ENCODE assay signal across 14 mouse cellular contexts in the genomic region with DNA sequence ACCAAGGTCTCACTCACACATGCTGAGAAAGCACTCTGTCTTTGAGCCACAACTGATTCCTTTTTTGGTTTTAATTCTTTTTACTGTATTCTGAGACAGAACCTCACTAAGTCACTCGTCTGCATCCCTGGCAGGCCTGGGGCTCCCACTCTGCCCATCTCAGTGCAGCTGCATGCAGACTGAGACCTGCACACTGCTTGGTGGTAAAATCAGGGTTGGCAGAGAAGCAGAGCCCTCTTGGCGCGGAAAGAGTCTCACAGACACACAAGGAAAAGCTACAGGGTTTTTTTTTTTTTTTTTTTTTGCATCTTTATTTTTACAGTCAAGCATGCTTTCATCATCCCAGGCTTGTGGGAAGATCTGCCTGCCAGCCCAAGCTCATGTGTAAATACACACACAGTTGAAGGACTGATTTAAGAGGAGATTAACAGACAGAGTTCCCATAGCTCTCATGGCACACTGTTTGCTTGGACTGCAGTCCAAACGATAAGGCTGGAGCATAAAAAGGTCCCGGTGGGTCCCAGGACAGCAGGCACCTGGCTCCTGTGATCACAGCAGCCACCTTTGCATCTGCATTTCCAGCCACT. TPM values are rescaled to one million over a fixed set of nuclear protein-coding genes. Genes with fewer than 3 reads are reported as not detected.
A peak's percentile ranks its signal among the peaks of the same experiment; 100 is the strongest.
DNase-seq lines count a peak whose midpoint lies in the region; ATAC-seq and TF ChIP-seq lines count a peak whose summit lies in the region.
"Had no signal": no experiment of that assay in that cellular context is flagged by ENCODE, and none has a peak within 500 bp of the region (broad histone marks: within the 10 kb centered on the region; RNA-seq: fewer than 3 reads in every experiment).

A gene (plus strand): TSS at position 443 of the 587 bp plus-strand sequence.

- H3K9ac ChIP-seq in lung, embryonic 16.5 days (ENCODE audit: low read length): no peak within 1 kb of the TSS
- H3K9ac ChIP-seq in embryonic facial prominence, embryonic 13.5 days: no peak within 1 kb of the TSS
- H3K9ac ChIP-seq in intestine, embryonic 15.5 days: no peak within 1 kb of the TSS
- H3K9ac ChIP-seq: heart, embryonic 13.5 days; hindbrain, embryonic 15.5 days had no signal

- no peaks in the 10 kb centered on the region for H3K9me3 ChIP-seq in lung, embryonic 16.5 days (ENCODE audit: control insufficient read depth, low read length)
- 0 out of 2 replicates have a peak, but pooled peaks cover 2% of the 10 kb centered on the region for H3K9me3 ChIP-seq in embryonic facial prominence, embryonic 13.5 days
- no peaks in the 10 kb centered on the region for H3K9me3 ChIP-seq in intestine, embryonic 15.5 days
- H3K9me3 ChIP-seq: limb, embryonic 10.5 days had no signal

- ATAC-seq in lung, embryonic 16.5 days (ENCODE audit: low read depth): peak; percentile 45; the same call in 1 of the 2 replicates
- no peak for ATAC-seq in embryonic facial prominence, embryonic 13.5 days (ENCODE audit: insufficient number of reproducible peaks, insufficient read depth, low FRiP score, low TSS enrichment, low read depth)
- ATAC-seq in intestine, embryonic 15.5 days: peak; percentile 72

- no peak within 1 kb of the TSS for H3K27ac ChIP-seq in lung, embryonic 16.5 days (ENCODE audit: low read length)
- H3K27ac ChIP-seq in embryonic facial prominence, embryonic 13.5 days: 0 out of 2 replicates have a peak within 1 kb of the TSS, but pooled peaks have one; percentile 48
- peak within 1 kb of the TSS; percentile 37; the same call in 1 of the 2 replicates for H3K27ac ChIP-seq in intestine, embryonic 15.5 days
- H3K27ac ChIP-seq in gastrocnemius, adult 2 months: no peak within 1 kb of the TSS
- H3K27ac ChIP-seq: heart, embryonic 13.5 days; hindbrain, embryonic 15.5 days; limb, embryonic 10.5 days had no signal

- DNase-seq in lung, postnatal 4 days: no peak
- DNase-seq in right cerebral cortex, postnatal 14 days: peak; percentile 17
- DNase-seq in gastrocnemius, adult 2 months: no peak
- DNase-seq in spleen, postnatal 10 days (ENCODE audit: low spot score in 2 of 2): no peak
- DNase-seq: kidney, postnatal 10 days; thymus, adult 18-20 months had no signal

- WGBS in lung, embryonic 16.5 days: 21% methylated on average over 5 of the region's 5 CpGs
- WGBS in embryonic facial prominence, embryonic 13.5 days: 48% methylated on average over 5 of the region's 5 CpGs
- WGBS in intestine, embryonic 15.5 days: 34% methylated on average over 5 of the region's 5 CpGs

- no peak within 1 kb of the TSS for H3K4me3 ChIP-seq in lung, embryonic 16.5 days (ENCODE audit: low read length)
- H3K4me3 ChIP-seq in embryonic facial prominence, embryonic 13.5 days: no peak within 1 kb of the TSS
- no peak within 1 kb of the TSS for H3K4me3 ChIP-seq in intestine, embryonic 15.5 days (replicated peaks)
- H3K4me3 ChIP-seq in gastrocnemius, adult 2 months: no peak within 1 kb of the TSS
- H3K4me3 ChIP-seq: heart, embryonic 13.5 days; hindbrain, embryonic 15.5 days; limb, embryonic 10.5 days had no signal

- peaks cover 7% of the 10 kb centered on the region for H3K4me1 ChIP-seq in lung, embryonic 16.5 days (replicated peaks; ENCODE audit: control insufficient read depth, insufficient read depth, low read length)
- peaks cover 5% of the 10 kb centered on the region; the same call in 1 of the 2 replicates for H3K4me1 ChIP-seq in embryonic facial prominence, embryonic 13.5 days
- peaks cover 16% of the 10 kb centered on the region for H3K4me1 ChIP-seq in intestine, embryonic 15.5 days (replicated peaks)
- H3K4me1 ChIP-seq: heart, embryonic 13.5 days; hindbrain, embryonic 15.5 days had no signal

- no peak for TF ChIP-seq CTCF in gastrocnemius, adult 2 months (IDR thresholded peaks at IDR 0.05)

- no peaks in the 10 kb centered on the region for H3K36me3 ChIP-seq in lung, embryonic 16.5 days (ENCODE audit: control insufficient read depth, insufficient read depth, low read length)
- no peaks in the 10 kb centered on the region for H3K36me3 ChIP-seq in embryonic facial prominence, embryonic 13.5 days
- no peaks in the 10 kb centered on the region for H3K36me3 ChIP-seq in intestine, embryonic 15.5 days
- H3K36me3 ChIP-seq: heart, embryonic 13.5 days; hindbrain, embryonic 15.5 days; limb, embryonic 10.5 days had no signal

- H3K27me3 ChIP-seq in lung, embryonic 16.5 days (ENCODE audit: control insufficient read depth, insufficient read depth, low read depth, low read length): no peaks in the 10 kb centered on the region
- H3K27me3 ChIP-seq in embryonic facial prominence, embryonic 13.5 days: no peaks in the 10 kb centered on the region
- H3K27me3 ChIP-seq in intestine, embryonic 15.5 days (replicated peaks): no peaks in the 10 kb centered on the region
- H3K27me3 ChIP-seq: heart, embryonic 13.5 days; hindbrain, embryonic 15.5 days had no signal

- no peak within 1 kb of the TSS for H3K4me2 ChIP-seq in lung, embryonic 16.5 days (ENCODE audit: low read depth, low read length)
- H3K4me2 ChIP-seq in embryonic facial prominence, embryonic 13.5 days: no peak within 1 kb of the TSS
- H3K4me2 ChIP-seq in intestine, embryonic 15.5 days (replicated peaks): 0 out of 2 replicates have a peak within 1 kb of the TSS, but pooled peaks have one; percentile 13
- H3K4me2 ChIP-seq: heart, embryonic 13.5 days; hindbrain, embryonic 15.5 days; midbrain, embryonic 11.5 days had no signal

- intact Hi-C loops in gastrocnemius, adult 2 months (cut with DNase I): no loop called here

RNA-seq across cellular contexts. Expression of the gene that starts here (rescaled TPM):
- 0.30 and 2.6 TPM in 2 replicates for polyA plus RNA-seq in lung, embryonic 16.5 days (2015; fragmentation: Nextera tagmentation; extraction: Ambion mirVana)
- 3.1 TPM in 1 of 2 replicates, not detected in the other for polyA plus RNA-seq in embryonic facial prominence, embryonic 13.5 days (2015; fragmentation: Nextera tagmentation; extraction: Ambion mirVana)
- polyA plus RNA-seq in intestine, embryonic 15.5 days (2015; fragmentation: Nextera tagmentation; extraction: Ambion mirVana): 1,391 and 3,102 TPM in 2 replicates
- total RNA-seq in gastrocnemius, adult 2 months (2021): not detected
- total RNA-seq: common myeloid progenitor, adult 5-6 weeks had no signal
- polyA plus RNA-seq: midbrain, embryonic 11.5 days had no signal

Comparison
In these comparisons a context has a peak if more than half of its experiments do, and no peak if none do; other contexts are left out.
1. RNA of the gene that starts here (polyA plus RNA-seq): 1,391 to 3,102 TPM in intestine, embryonic 15.5 days; 0.30 to 2.6 TPM in lung, embryonic 16.5 days and 3.1 TPM in embryonic facial prominence, embryonic 13.5 days; every median in the first group is over 100 times any median in the second.
2. H3K27ac ChIP-seq: peak in embryonic facial prominence, embryonic 13.5 days (single experiment) and intestine, embryonic 15.5 days (single experiment); none in lung, embryonic 16.5 days (single experiment) and gastrocnemius, adult 2 months (single experiment).